Mouse (Mus musculus): ENCODE measurements at regions not wholly inside any gene's neighbourhood (a gene's known extent, or its start where the extent isn't known, plus 50 kb on each side); places are given as distances from the start of the nearest gene placed in this dataset.

DNA sequence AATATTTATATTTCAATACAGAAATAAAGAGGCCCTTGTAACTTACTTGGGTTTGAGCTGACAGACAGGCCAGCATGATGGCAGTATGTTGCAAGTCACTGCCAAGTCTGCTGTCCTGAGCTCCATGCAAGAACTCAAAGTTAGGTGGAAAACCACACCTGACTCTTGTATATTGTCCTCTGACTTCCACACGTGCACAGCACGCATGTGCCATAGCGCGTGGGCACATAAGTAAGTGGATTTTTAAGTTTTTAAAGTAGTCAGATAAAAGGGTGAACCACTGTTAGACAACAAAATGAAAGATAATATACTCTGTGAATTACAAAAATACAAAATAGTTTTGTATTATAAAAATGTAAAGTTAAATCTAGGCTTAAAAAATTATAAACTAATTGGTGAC is 166.0 kb upstream of the Klf14 start:
- TF ChIP-seq CTCF (IDR thresholded peaks at IDR 0.05; ENCODE audit: low read depth) (no peak), EP300 (IDR thresholded peaks at IDR 0.05; ENCODE audit: low read depth) (no peak)

All from liver, embryonic 14.5 days (tissue).